Mouse (Mus musculus) adrenal gland, adult 2 months (tissue): ENCODE data around the gene Ankrd24. TPM values are rescaled to one million over a fixed set of nuclear protein-coding genes. Genes with fewer than 3 reads are reported as not detected.
"Not testable (repeated sequence)": the region's sequence is repeated elsewhere in the genome, so short reads cannot be mapped to it uniquely, and the experiment has no call there.

Source experiments
- DNase-seq: peaks from one replicate; pipeline ENCODE4 v3.0.0; 2021
- polyA plus RNA-seq: library from polyadenylated mRNA; depleted of rRNA; stranded (reverse); fragments of >200 nt; gene quantifications from 2 replicates; pipeline ENCODE4 v1.2.3, GENCODE M21; 2012
- total RNA-seq, 2 experiments: library from RNA; stranded (reverse); gene quantifications; 2 replicates each; pipeline ENCODE4 v1.2.3; 2021

Gene Ankrd24
- total and polyA plus RNA-seq, 3 experiments = 20.0 to 112 (median 23.7) TPM

- DNase-seq = peak; percentile 97
These were observed 22.2 kb upstream of the Ankrd24 start, which contains the start of gene BC025920 for GRCm38 (mm10) chr10:81605974-81606751. Gene BC025920, plus strand, starts transcription at chr10:81606270.

- DNase-seq = no peak
These were observed 20.0 kb upstream of the Ankrd24 start for GRCm38 (mm10) chr10:81608308-81608707.

- DNase-seq = peak; percentile 82
These were observed 15.6 kb upstream of the Ankrd24 start for GRCm38 (mm10) chr10:81612779-81613178.

- DNase-seq = no peak
These were observed 12.9 kb upstream of the Ankrd24 start for GRCm38 (mm10) chr10:81615486-81615885.

- DNase-seq = no peak
These were observed 8.4 kb upstream of the Ankrd24 start for GRCm38 (mm10) chr10:81619976-81620375.

GRCm38 (mm10) chr10:81620786-81621185 is 7.6 kb upstream of the Ankrd24 start:
- DNase-seq = no peak

GRCm38 (mm10) chr10:81623441-81623840 is 4.9 kb upstream of the Ankrd24 start:
- no peak for DNase-seq

- peak; percentile 57 for DNase-seq
These were observed 2.0 kb upstream of the Ankrd24 start for GRCm38 (mm10) chr10:81626101-81626993.

GRCm38 (mm10) chr10:81626994-81627835 is 1.1 kb upstream of the Ankrd24 start, which contains the start of gene Sirt6:
Gene Sirt6, minus strand, starts transcription at chr10:81627797.
- DNase-seq = peak; percentile 94

- no peak for DNase-seq
These were observed 512 bp upstream of the Ankrd24 start for GRCm38 (mm10) chr10:81627836-81628220.

- peak; percentile 93 for DNase-seq
These were observed 5.1 kb downstream of the Ankrd24 start for GRCm38 (mm10) chr10:81633253-81634099.

- no peak for DNase-seq
These were observed 8.0 kb downstream of the Ankrd24 start for GRCm38 (mm10) chr10:81636338-81636737.

GRCm38 (mm10) chr10:81638101-81638500 is 9.8 kb downstream of the Ankrd24 start:
- no peak for DNase-seq

- DNase-seq = not testable (repeated sequence)
These were observed 12.5 kb downstream of the Ankrd24 start for GRCm38 (mm10) chr10:81640825-81641224.

- no peak for DNase-seq
These were observed 13.2 kb downstream of the Ankrd24 start for GRCm38 (mm10) chr10:81641566-81641965.

GRCm38 (mm10) chr10:81641978-81642647 is 13.8 kb downstream of the Ankrd24 start:
- DNase-seq = no peak

- DNase-seq = no peak
These were observed 14.5 kb downstream of the Ankrd24 start for GRCm38 (mm10) chr10:81642648-81643448.

GRCm38 (mm10) chr10:81643449-81644055 is 15.2 kb downstream of the Ankrd24 start:
- DNase-seq = peak; percentile 98

GRCm38 (mm10) chr10:81644162-81644561 is 15.8 kb downstream of the Ankrd24 start:
- DNase-seq = no peak
